Mouse (Mus musculus) bone marrow, adult 2 months (tissue): ENCODE measurements around the gene Mccc1. TPM values are rescaled to one million over a fixed set of nuclear protein-coding genes. Genes with fewer than 3 reads are reported as not detected.

Source experiments
- H3K27ac ChIP-seq: fragments of 200-500 bp; 2 replicates; pipeline ENCODE4 v1.5.1; 2012; ENCODE audit warnings: low read depth, mild to moderate bottlenecking, control low read depth, inconsistent platforms, low read length; ENCODE audit not compliant: control insufficient read depth, poor library complexity, insufficient read depth
- H3K4me1 ChIP-seq: fragments of 200-500 bp; 2 replicates; pipeline ENCODE4 v1.6.1; 2011; ENCODE audit warnings: low read length; ENCODE audit not compliant: control insufficient read depth, insufficient read depth
- H3K4me3 ChIP-seq: fragments of 200-500 bp; replicated peaks from 2 replicates; pipeline ENCODE3; 2011; ENCODE audit warnings: mild to moderate bottlenecking, low read depth, low read length, control low read depth; ENCODE audit not compliant: control insufficient read depth
- CTCF ChIP-seq: fragments of 200-500 bp; IDR thresholded peaks from 2 replicates; pipeline ENCODE4 v1.5.1; 2011; ENCODE audit warnings: low read length, control low read depth; ENCODE audit not compliant: control insufficient read depth, insufficient read depth
- POLR2A ChIP-seq: fragments of 200-500 bp; IDR thresholded peaks from 2 replicates; pipeline ENCODE4 v1.6.1; 2011; ENCODE audit warnings: low read depth, mild to moderate bottlenecking, control low read depth, low read length, borderline replicate concordance; ENCODE audit not compliant: control insufficient read depth
- WGBS: fragments of 180-500 bp; shearing (Covaris S2); methylation state at CpG from one replicate; pipeline ENCODE4 v1.1.7; 2018; 5-methylcytosine and 5-hydroxymethylcytosine counted together
- polyA plus RNA-seq: library from polyadenylated mRNA; stranded (reverse); fragments of >200 nt; gene quantifications from 2 replicates; pipeline ENCODE4 v1.2.4, GENCODE M21; 2011; ENCODE audit warnings: low replicate concordance; ENCODE audit not compliant: missing spikeins, insufficient read depth, insufficient read length

Gene Mccc1
- polyA plus RNA-seq, 1 experiment, result 12.6 TPM

DNA sequence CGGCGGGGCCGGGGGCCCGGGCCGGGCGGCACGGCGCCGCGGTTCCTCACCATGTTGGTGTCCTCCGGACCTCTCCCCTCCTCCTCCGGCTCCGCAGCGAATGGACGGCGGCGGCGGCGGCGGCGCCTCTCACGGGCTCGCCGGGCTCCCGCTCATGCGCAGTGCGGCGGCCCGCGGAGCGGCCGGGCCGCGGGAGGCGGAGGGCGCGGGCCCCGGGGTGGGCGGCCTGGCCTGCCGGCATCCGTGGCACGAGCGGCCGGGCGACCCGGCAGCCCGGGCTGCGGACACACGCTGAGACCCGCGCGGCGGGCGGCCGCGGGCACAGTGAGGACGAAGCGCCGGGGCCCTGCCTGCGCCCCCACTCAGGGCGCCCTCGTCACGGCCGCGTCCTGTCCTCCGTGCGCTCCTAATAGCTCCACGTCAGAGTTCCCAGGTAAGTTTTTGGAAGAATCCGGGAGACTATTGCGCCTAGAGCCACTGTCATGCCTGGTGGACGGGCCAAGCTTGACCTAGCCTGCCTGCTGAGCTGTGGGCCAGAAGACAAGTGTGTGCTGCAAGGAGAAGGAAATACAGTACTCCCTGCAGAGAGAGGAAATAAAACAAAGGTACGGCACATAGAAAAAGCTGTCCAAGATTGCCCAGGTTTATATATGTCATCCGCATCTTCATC, 67.6 kb downstream of the Mccc1 start:
- H3K27ac ChIP-seq, result peak overlapping the region; percentile 98
- H3K4me1 ChIP-seq, result peaks cover 4% of the 10 kb centered on the region; the same call in 1 of the 2 replicates
- TF ChIP-seq CTCF, result no peak
- peak; percentile 56; the same call in 1 of the 2 replicates for TF ChIP-seq POLR2A
- peak overlapping the region; percentile 99 for H3K4me3 ChIP-seq
- WGBS, result 3% methylated on average over 73 of the region's 73 CpGs

DNA sequence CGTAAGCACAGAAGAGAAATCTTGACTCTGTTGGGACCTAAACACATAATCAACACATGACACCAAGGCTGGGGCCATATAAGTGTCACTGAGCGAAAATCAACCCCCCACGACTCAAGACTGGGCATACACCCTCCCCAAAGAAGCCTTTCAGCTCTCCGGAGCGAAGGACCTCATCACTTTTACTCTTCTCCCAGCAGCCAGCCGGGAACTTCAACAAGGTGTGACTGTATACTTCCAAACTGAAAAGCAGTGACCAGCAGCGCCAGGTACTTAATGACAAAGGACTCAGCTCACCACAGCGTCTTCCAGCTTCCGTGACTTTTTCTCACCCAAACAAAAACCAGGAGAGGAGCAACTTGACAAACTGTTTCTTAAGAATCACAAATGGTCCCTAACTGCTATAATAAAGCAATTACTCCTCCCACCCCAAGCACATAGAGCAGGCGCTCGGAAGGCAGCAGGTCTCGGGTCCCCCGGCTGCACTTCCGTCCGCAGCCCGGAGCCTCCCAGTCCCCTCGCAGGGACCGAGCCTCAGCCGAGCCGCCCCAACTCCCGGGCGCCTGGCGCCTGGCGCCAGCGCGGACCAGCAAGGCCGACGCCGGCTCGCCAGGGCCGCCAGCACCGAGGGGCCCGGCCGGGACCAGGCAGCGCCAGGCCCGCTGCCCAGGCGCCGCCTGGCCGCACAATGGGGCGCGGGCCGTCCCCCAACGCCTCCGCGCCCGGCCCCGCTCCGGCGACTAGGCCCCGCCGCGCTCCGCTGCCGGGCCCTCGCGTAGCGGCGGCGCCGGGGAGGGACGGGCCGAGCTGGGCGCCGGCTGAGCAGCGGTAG, 68.4 kb downstream of the Mccc1 start:
- 2% methylated on average over 65 of the region's 65 CpGs for WGBS
- Histone ChIP-seq H3K4me1 (peaks cover 4% of the 10 kb centered on the region; the same call in 1 of the 2 replicates), H3K4me3 (peak overlapping the region; percentile 99), H3K27ac (peak overlapping the region; percentile 98)
- TF ChIP-seq POLR2A (no peak), CTCF (no peak)

- Histone ChIP-seq H3K4me1 (peaks cover 4% of the 10 kb centered on the region; the same call in 1 of the 2 replicates), H3K4me3 (peak overlapping the region; percentile 99), H3K27ac (peak overlapping the region; percentile 0; the same call in 1 of the 2 replicates)
- WGBS, result under 1% methylated on average over 7 of the region's 7 CpGs
- TF ChIP-seq POLR2A, result no peak
- TF ChIP-seq CTCF, result no peak
Measured at GRCm38 (mm10) chr3:35931359-35931758, 69.1 kb downstream of the Mccc1 start.

DNA sequence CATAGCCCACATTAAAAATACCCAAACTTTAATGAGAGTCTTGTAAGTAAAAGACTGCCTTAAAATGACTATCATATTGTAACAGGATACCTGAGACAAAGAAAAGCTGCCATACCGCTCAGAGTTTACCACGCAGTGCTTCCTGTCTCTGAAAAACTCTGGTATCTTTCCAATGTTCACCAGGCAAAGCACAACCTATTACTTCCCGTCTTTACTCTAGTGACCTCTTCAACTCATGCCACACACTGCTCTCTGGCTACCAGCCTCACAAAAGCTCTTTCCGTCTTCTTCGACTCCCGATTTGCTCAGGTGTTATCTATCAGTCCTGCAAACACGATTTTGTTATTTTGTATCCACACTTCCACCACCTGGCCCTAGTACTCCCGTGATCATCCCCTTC, 70.6 kb downstream of the Mccc1 start:
- peak overlapping the region; percentile 24 for H3K4me3 ChIP-seq
- WGBS, result 4% methylated on average over 8 of the region's 8 CpGs
- TF ChIP-seq CTCF (no peak), POLR2A (no peak)
- peaks cover 4% of the 10 kb centered on the region; the same call in 1 of the 2 replicates for H3K4me1 ChIP-seq
- no peak overlapping the region for H3K27ac ChIP-seq

DNA sequence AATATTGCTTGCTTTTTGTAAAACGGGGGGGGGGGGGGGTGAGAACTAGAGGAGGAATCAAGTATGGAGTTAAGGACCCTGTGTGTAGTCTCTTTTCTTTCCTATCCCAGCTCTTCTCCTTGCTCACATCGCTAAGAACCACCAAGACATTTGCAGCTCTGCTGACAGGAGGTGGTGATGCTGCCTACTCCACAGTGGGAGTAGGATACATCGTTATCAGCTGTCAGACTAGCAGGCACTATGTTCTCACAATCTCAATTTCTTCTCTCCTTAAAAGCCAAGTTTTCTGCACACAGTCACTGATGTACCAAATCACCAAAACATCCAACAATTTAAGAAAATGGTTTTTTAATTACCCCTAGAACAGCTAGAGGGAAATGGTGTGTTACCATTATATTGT, 71.1 kb downstream of the Mccc1 start:
- no peak overlapping the region for H3K4me3 ChIP-seq
- no peak overlapping the region for H3K27ac ChIP-seq
- 10% methylated on average over 3 of the region's 3 CpGs for WGBS
- H3K4me1 ChIP-seq, result peaks cover 4% of the 10 kb centered on the region; the same call in 1 of the 2 replicates
- TF ChIP-seq POLR2A, result no peak
- TF ChIP-seq CTCF, result no peak

DNA sequence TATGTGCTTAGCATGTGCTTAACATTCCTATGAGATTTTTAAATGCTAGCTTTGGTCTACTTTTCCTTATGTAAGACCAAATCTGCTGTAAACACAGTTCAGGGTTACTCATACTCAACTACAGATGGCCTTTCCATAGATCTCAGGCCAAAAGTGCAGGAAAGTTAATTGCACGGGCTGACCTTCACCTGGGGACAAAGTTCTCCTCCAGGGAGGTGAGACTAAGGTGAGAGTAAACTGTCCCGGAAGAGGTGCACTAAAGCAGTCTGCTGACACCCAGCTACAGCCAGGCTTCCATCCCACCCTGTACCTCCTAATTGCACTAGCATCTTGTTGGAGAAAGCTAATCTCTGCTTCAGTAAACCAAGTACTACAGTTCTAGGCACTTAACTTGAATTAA, 74.6 kb downstream of the Mccc1 start:
- TF ChIP-seq POLR2A, result no peak
- TF ChIP-seq CTCF, result no peak
- no peak overlapping the region for H3K27ac ChIP-seq
- H3K4me3 ChIP-seq, result no peak overlapping the region
- 54% methylated on average over 2 of the region's 2 CpGs for WGBS
- peaks cover 5% of the 10 kb centered on the region; the same call in 1 of the 2 replicates for H3K4me1 ChIP-seq

- Histone ChIP-seq H3K4me3 (no peak overlapping the region), H3K27ac (peak overlapping the region; percentile 68; the same call in 1 of the 2 replicates), H3K4me1 (peaks cover 1% of the 10 kb centered on the region; the same call in 1 of the 2 replicates)
- TF ChIP-seq POLR2A, result no peak
- no peak for TF ChIP-seq CTCF
- WGBS, result 22% methylated on average over 3 of the region's 3 CpGs
Measured at GRCm38 (mm10) chr3:35924007-35924406, 76.5 kb downstream of the Mccc1 start.

DNA sequence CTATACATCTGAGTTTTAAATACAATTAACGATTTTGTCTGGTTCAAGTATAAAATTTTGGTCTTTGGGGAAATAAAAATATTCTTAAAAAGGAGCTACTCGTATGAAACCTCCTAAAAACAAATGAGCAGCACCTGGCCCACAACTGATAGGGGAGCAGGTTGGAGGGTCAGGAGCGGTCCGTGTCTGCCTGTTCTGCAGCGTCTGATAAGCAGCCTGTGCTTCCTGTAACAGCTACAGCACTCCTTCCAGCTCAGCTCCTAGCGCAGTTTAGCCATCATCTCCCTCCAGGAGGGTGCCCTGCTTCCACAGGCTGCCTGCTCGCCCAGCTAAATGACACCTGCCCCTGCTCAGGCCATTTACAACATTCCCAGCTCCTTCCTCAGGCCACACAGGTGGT, 77.0 kb downstream of the Mccc1 start:
- 9% methylated on average over 7 of the region's 7 CpGs for WGBS
- Histone ChIP-seq H3K27ac (peak overlapping the region; percentile 68), H3K4me1 (peaks cover 1% of the 10 kb centered on the region; the same call in 1 of the 2 replicates), H3K4me3 (no peak overlapping the region)
- TF ChIP-seq POLR2A (peak; percentile 79; the same call in 1 of the 2 replicates), CTCF (no peak)
